Comparison of ENCODE assay signal across 10 mouse cellular contexts in genomic region chr5:58736610-58737009, GRCm38 (mm10).
DNase-seq lines count a peak whose midpoint lies in the region; ATAC-seq and TF ChIP-seq lines count a peak whose summit lies in the region.
"Had no signal": no experiment of that assay in that cellular context is flagged by ENCODE, and none has a peak within 500 bp of the region (broad histone marks: within the 10 kb centered on the region; RNA-seq: fewer than 3 reads in every experiment).

No protein-coding gene starts in this region.

- no peak for TF ChIP-seq POLR2A in cerebellum, adult 2 months (IDR thresholded peaks at IDR 0.05; ENCODE audit: borderline replicate concordance, insufficient read depth, low read length)

- no peaks in the 10 kb centered on the region for H3K9me3 ChIP-seq in intestine, embryonic 14.5 days (ENCODE audit: control insufficient read depth, low read length)
- no peaks in the 10 kb centered on the region for H3K9me3 ChIP-seq in intestine, embryonic 15.5 days
- H3K9me3 ChIP-seq in G1E (replicated peaks): no peaks in the 10 kb centered on the region
- H3K9me3 ChIP-seq: embryonic facial prominence, embryonic 13.5 days; lung, embryonic 15.5 days had no signal

- TF ChIP-seq CTCF in G1E (IDR thresholded peaks at IDR 0.05; ENCODE audit: low read depth, low read length): peak; percentile 46
- peak; percentile 40; the same call in 1 of the 2 replicates for TF ChIP-seq CTCF in cerebellum, adult 2 months (IDR thresholded peaks at IDR 0.05; ENCODE audit: borderline replicate concordance, insufficient read depth, low read depth, low read length)

- H3K36me3 ChIP-seq in intestine, embryonic 14.5 days (ENCODE audit: control insufficient read depth, insufficient read depth, low read length): no peaks in the 10 kb centered on the region
- H3K36me3 ChIP-seq in intestine, embryonic 15.5 days: no peaks in the 10 kb centered on the region
- H3K36me3 ChIP-seq in G1E (replicated peaks): no peaks in the 10 kb centered on the region
- H3K36me3 ChIP-seq: embryonic facial prominence, embryonic 13.5 days; lung, embryonic 15.5 days had no signal

- no peaks in the 10 kb centered on the region for H3K4me1 ChIP-seq in intestine, embryonic 14.5 days (replicated peaks; ENCODE audit: control insufficient read depth, insufficient read depth, low read length)
- no peaks in the 10 kb centered on the region for H3K4me1 ChIP-seq in intestine, embryonic 15.5 days (replicated peaks)
- H3K4me1 ChIP-seq in G1E (ENCODE audit: insufficient read depth, low read depth, low read length): no peaks in the 10 kb centered on the region
- H3K4me1 ChIP-seq in cerebellum, adult 2 months (ENCODE audit: control insufficient read depth, insufficient read depth, low read length): no peaks in the 10 kb centered on the region
- H3K4me1 ChIP-seq: embryonic facial prominence, embryonic 13.5 days; lung, embryonic 15.5 days had no signal

- no peak overlapping the region for H3K9ac ChIP-seq in intestine, embryonic 14.5 days (ENCODE audit: low read length)
- no peak overlapping the region for H3K9ac ChIP-seq in intestine, embryonic 15.5 days
- H3K9ac ChIP-seq: embryonic facial prominence, embryonic 13.5 days; lung, embryonic 15.5 days had no signal

- H3K27ac ChIP-seq in intestine, embryonic 14.5 days (ENCODE audit: low read depth): no peak overlapping the region
- no peak overlapping the region for H3K27ac ChIP-seq in intestine, embryonic 15.5 days
- H3K27ac ChIP-seq in cerebellum, adult 2 months (ENCODE audit: insufficient read depth, low read length): no peak overlapping the region
- H3K27ac ChIP-seq: embryonic facial prominence, embryonic 13.5 days; lung, embryonic 15.5 days had no signal

- no peaks in the 10 kb centered on the region for H3K27me3 ChIP-seq in intestine, embryonic 14.5 days (replicated peaks; ENCODE audit: control insufficient read depth, insufficient read depth, low read length)
- no peaks in the 10 kb centered on the region for H3K27me3 ChIP-seq in intestine, embryonic 15.5 days (replicated peaks)
- no peaks in the 10 kb centered on the region for H3K27me3 ChIP-seq in G1E (ENCODE audit: insufficient read depth, low read length)
- H3K27me3 ChIP-seq in cerebellum, adult 2 months (ENCODE audit: control insufficient read depth, insufficient read depth, low read length): no peaks in the 10 kb centered on the region
- H3K27me3 ChIP-seq: embryonic facial prominence, embryonic 13.5 days; lung, embryonic 15.5 days had no signal

- no peak for ATAC-seq in intestine, embryonic 14.5 days (replicated peaks; ENCODE audit: low FRiP score, low TSS enrichment, low read depth)
- ATAC-seq in intestine, embryonic 15.5 days: no peak
- ATAC-seq in G1E (ENCODE audit: extremely low read depth, insufficient number of reproducible peaks, low FRiP score, poor library complexity, severe bottlenecking): peak; percentile 78

- no peak overlapping the region for H3K4me3 ChIP-seq in intestine, embryonic 14.5 days (ENCODE audit: low read depth, low read length)
- H3K4me3 ChIP-seq in intestine, embryonic 15.5 days (replicated peaks): no peak overlapping the region
- H3K4me3 ChIP-seq in G1E (ENCODE audit: low read depth, low read length): no peak overlapping the region
- H3K4me3 ChIP-seq in cerebellum, adult 2 months (replicated peaks; ENCODE audit: insufficient read depth, low read depth, low read length): no peak overlapping the region
- H3K4me3 ChIP-seq: embryonic facial prominence, embryonic 13.5 days; lung, embryonic 15.5 days had no signal

- peak; percentile 69 for DNase-seq in intestine, embryonic 14.5 days (ENCODE audit: low spot score)
- peak; percentile 1 for DNase-seq in G1E (ENCODE audit: low spot score)
- peak; percentile 24 to 40 for DNase-seq in cerebellum, adult 2 months
- peak; percentile 66 for DNase-seq in gastrocnemius, postnatal 10 days
- peak; percentile 46 to 79 for DNase-seq in layer of hippocampus, postnatal 25 days (ENCODE audit: extremely low spot score in 1 of 2, low spot score in 1 of 2)
- DNase-seq in ovary, postnatal 36 days (ENCODE audit: low spot score): peak; percentile 15
- DNase-seq in spleen, adult 12 weeks (ENCODE audit: low spot score): no peak

- no peak overlapping the region for H3K4me2 ChIP-seq in intestine, embryonic 14.5 days (ENCODE audit: low read length)
- H3K4me2 ChIP-seq in intestine, embryonic 15.5 days (replicated peaks): no peak overlapping the region
- H3K4me2 ChIP-seq: embryonic facial prominence, embryonic 13.5 days; lung, embryonic 15.5 days had no signal

- 51% methylated on average over 9 of the region's 9 CpGs for WGBS in intestine, embryonic 14.5 days
- WGBS in intestine, embryonic 15.5 days: 51% methylated on average over 9 of the region's 9 CpGs
- WGBS in cerebellum, adult 2 months: 57% methylated on average over 9 of the region's 9 CpGs
